Mouse (Mus musculus) forebrain, embryonic 11.5 days (tissue): ENCODE data around the gene Crisp4. TPM values are rescaled to one million over a fixed set of nuclear protein-coding genes. Genes with fewer than 3 reads are reported as not detected.

Experiments
- ATAC-seq: fragments of 200-750 bp; cut with Nextera tagmentation; replicated peaks from 2 replicates; pipeline ENCODE4 v1.8.0; 2017; ENCODE audit warnings: moderate TSS enrichment; ENCODE audit not compliant: low FRiP score
- DNase-seq: peaks from one replicate; pipeline ENCODE4 v3.0.0-alpha.2; 2017; ENCODE audit warnings: low spot score
- H3K27ac ChIP-seq: fragments of 300-500 bp; sonication (generic); 2 replicates; pipeline ENCODE4 v1.5.1; 2014; ENCODE audit warnings: low read depth, low read length
- H3K27me3 ChIP-seq: fragments of 300-500 bp; sonication (generic); 2 replicates; pipeline ENCODE4 v1.6.1; 2014; ENCODE audit warnings: mild to moderate bottlenecking, low read length, mixed read lengths; ENCODE audit not compliant: control insufficient read depth, insufficient read depth
- H3K36me3 ChIP-seq: fragments of 300-500 bp; sonication (generic); 2 replicates; pipeline ENCODE4 v1.6.1; 2014; ENCODE audit warnings: mild to moderate bottlenecking, low read length, moderate library complexity, mixed read lengths; ENCODE audit not compliant: control insufficient read depth, insufficient read depth
- H3K4me1 ChIP-seq: fragments of 300-500 bp; sonication (generic); replicated peaks from 2 replicates; pipeline ENCODE4 v1.6.1; 2014; ENCODE audit warnings: low read length, mixed read lengths; ENCODE audit not compliant: control insufficient read depth, insufficient read depth
- H3K4me2 ChIP-seq: fragments of 300-500 bp; sonication (generic); 2 replicates; pipeline ENCODE4 v1.6.1; 2014; ENCODE audit warnings: low read depth, mild to moderate bottlenecking, low read length, moderate library complexity, mixed read lengths; ENCODE audit not compliant: severe bottlenecking
- H3K4me3 ChIP-seq: fragments of 300-500 bp; sonication (generic); 2 replicates; pipeline ENCODE4 v1.5.1; 2014; ENCODE audit warnings: low read depth, low read length
- H3K9ac ChIP-seq: fragments of 300-500 bp; sonication (generic); 2 replicates; pipeline ENCODE4 v1.6.1; 2014; ENCODE audit warnings: low read length
- H3K9me3 ChIP-seq: fragments of 300-500 bp; sonication (generic); 2 replicates; pipeline ENCODE4 v1.6.1; 2016; ENCODE audit warnings: low read length, mixed read lengths; ENCODE audit not compliant: control insufficient read depth
- WGBS: fragments of 180-500 bp; shearing (Covaris S2); extraction: QIAGEN DNeasy Blood & Tissue Kit; methylation state at CpG from one replicate; pipeline ENCODE4 v1.1.7; 2014; 5-methylcytosine and 5-hydroxymethylcytosine counted together
- polyA plus RNA-seq: library from polyadenylated mRNA; unstranded; fragments of >200 nt; fragmentation: Nextera tagmentation; extraction: Ambion mirVana; gene quantifications from 2 replicates; pipeline ENCODE4 v1.2.1, GENCODE M21; 2014

The Crisp4 gene
- polyA plus RNA-seq, 1 experiment from 2014 or later, result not detected

- Histone ChIP-seq H3K9me3 (no peaks in the 10 kb centered on the region), H3K36me3 (no peaks in the 10 kb centered on the region)
Measured at GRCm38 (mm10) chr1:18131691-18132090, 14.0 kb downstream of the Crisp4 start.

GRCm38 (mm10) chr1:18129983-18130382 is 15.7 kb downstream of the Crisp4 start:
- H3K9ac ChIP-seq, result no peak overlapping the region
- no peak for ATAC-seq
- no peaks in the 10 kb centered on the region for H3K4me1 ChIP-seq
- no peaks in the 10 kb centered on the region for H3K36me3 ChIP-seq
- WGBS, result 85% methylated on average over 4 of the region's 4 CpGs
- H3K27me3 ChIP-seq, result no peaks in the 10 kb centered on the region
- H3K9me3 ChIP-seq, result no peaks in the 10 kb centered on the region
- H3K27ac ChIP-seq, result no peak overlapping the region
- H3K4me2 ChIP-seq, result no peak overlapping the region
- H3K4me3 ChIP-seq, result no peak overlapping the region
- no peak for DNase-seq

More at GRCm38 (mm10) chr1:18131691-18132090, 14.0 kb downstream of the Crisp4 start:
- no peaks in the 10 kb centered on the region for H3K27me3 ChIP-seq
- H3K9ac ChIP-seq, result no peak overlapping the region
- no peak for DNase-seq
- H3K4me2 ChIP-seq, result no peak overlapping the region
- ATAC-seq, result no peak
- no peak overlapping the region for H3K4me3 ChIP-seq
- no peak overlapping the region for H3K27ac ChIP-seq
- H3K4me1 ChIP-seq, result no peaks in the 10 kb centered on the region
- WGBS, result 59% methylated on average over 4 of the region's 4 CpGs

DNA sequence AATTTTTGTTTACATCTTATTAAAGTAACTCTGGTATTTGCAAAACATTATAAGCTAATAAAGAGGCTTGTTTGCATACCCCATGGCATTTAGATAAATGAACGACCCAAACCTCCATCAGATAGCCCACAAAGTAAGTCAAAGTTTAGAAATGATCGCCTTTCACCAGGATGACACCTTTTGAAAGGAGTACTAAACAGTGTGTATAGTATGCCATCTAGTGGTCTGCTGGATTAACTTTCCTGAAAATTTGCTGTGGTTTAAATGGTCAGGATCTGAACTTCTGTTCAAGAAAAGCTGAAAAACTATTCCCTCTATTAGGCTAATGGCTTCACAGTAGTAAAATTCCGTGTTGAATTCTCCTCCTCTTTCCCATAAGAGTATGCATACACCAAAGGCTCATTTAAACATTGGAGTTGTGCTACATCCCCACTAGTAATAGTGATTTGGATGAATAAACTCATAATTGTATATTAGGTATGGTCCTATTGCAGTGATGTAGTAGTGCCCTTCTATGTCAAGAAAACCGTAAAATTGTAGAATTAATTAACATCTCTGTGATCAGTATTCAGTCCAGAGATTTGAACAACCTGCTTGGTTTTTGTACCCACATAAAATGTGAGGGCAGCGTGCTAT is 38.9 kb downstream of the Crisp4 start:
- Histone ChIP-seq H3K27ac (no peak overlapping the region), H3K36me3 (no peaks in the 10 kb centered on the region), H3K9me3 (no peaks in the 10 kb centered on the region), H3K4me3 (no peak overlapping the region), H3K4me1 (no peaks in the 10 kb centered on the region), H3K4me2 (no peak overlapping the region), H3K9ac (no peak overlapping the region), H3K27me3 (no peaks in the 10 kb centered on the region)
- 41% methylated on average over 5 of the region's 5 CpGs for WGBS
- DNase-seq (no peak), ATAC-seq (peak; percentile 79)

- ATAC-seq (peak; percentile 73), DNase-seq (no peak)
- Histone ChIP-seq H3K4me1 (no peaks in the 10 kb centered on the region), H3K9me3 (no peaks in the 10 kb centered on the region), H3K4me2 (no peak overlapping the region), H3K9ac (no peak overlapping the region), H3K4me3 (no peak overlapping the region), H3K36me3 (no peaks in the 10 kb centered on the region), H3K27me3 (no peaks in the 10 kb centered on the region), H3K27ac (no peak overlapping the region)
- WGBS, result 49% methylated on average over 5 of the region's 5 CpGs
Measured at GRCm38 (mm10) chr1:18105866-18106529, 39.7 kb downstream of the Crisp4 start.

DNA sequence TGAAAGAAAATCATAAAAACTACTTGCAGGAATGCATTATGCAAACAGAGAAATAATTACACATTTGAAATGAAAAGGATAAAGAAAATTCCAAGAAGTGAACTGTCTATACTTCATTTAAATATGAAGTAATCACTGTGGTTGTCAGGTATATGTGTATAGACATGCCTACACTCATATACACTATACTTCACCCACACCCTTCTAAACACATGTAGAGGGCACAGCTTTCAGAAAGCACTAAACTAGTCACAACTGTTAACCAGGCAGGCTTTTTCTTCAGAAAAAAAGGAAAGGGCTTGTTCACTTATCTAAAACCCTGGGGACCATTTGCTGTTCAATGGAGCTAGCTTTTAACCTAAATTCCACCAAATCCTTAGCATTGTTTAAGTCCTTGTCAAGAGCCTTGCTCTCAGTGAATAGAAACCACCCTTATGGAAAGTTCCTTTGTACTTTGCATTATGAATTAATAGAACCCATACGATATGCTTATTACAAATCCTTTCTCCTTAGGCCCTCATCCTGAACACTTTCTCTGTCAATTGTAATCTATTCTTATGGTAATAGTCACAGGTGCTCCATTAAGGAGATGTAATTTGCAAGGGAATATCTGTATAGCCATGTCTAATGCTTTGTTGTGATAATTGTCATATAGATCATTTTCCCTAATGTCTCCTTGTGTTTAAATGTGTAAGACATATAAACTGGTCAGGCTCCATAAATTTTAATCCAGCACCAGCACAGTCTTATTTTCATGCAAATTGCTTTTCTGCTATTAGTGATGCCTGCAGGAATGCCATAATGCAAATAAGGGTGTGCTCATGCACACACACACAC is 40.5 kb downstream of the Crisp4 start:
- Histone ChIP-seq H3K9me3 (no peaks in the 10 kb centered on the region), H3K4me2 (no peak overlapping the region), H3K36me3 (no peaks in the 10 kb centered on the region), H3K27me3 (no peaks in the 10 kb centered on the region), H3K4me3 (no peak overlapping the region), H3K4me1 (no peaks in the 10 kb centered on the region), H3K9ac (no peak overlapping the region), H3K27ac (no peak overlapping the region)
- no peak for DNase-seq
- peak; percentile 55 for ATAC-seq
- 17% methylated on average over 1 of the region's 1 CpGs for WGBS

Other genes starting within 250 kb of the Crisp4 start
- gene Defb18, start 91.5 kb upstream of the Crisp4 start, polyA plus RNA-seq, result not detected in 2 replicates
- gene Defb41, start 119.2 kb upstream of the Crisp4 start, polyA plus RNA-seq, result not detected in 2 replicates